Mouse (Mus musculus) limb, embryonic 12.5 days (tissue): Measurements from ENCODE around the gene Crisp3. TPM values are rescaled to one million over a fixed set of nuclear protein-coding genes. Genes with fewer than 3 reads are reported as not detected.
"Not testable (repeated sequence)": the region's sequence is repeated elsewhere in the genome, so short reads cannot be mapped to it uniquely, and the experiment has no call there.

Source experiments
- ATAC-seq: fragments of 200-750 bp; cut with Nextera tagmentation; 2 replicates; pipeline ENCODE4 v1.8.0; 2017; ENCODE audit warnings: low read depth, moderate TSS enrichment; ENCODE audit not compliant: insufficient number of reproducible peaks, insufficient read depth, low FRiP score, low TSS enrichment
- H3K27ac ChIP-seq: fragments of 300-500 bp; sonication (generic); 2 replicates; pipeline ENCODE4 v1.5.1; 2016; ENCODE audit warnings: mild to moderate bottlenecking, moderate library complexity
- H3K27me3 ChIP-seq: fragments of 300-500 bp; sonication (generic); 2 replicates; pipeline ENCODE4 v1.6.1; 2016; ENCODE audit warnings: mild to moderate bottlenecking, moderate library complexity
- H3K36me3 ChIP-seq: fragments of 300-500 bp; sonication (generic); 2 replicates; pipeline ENCODE4 v1.6.1; 2016; ENCODE audit warnings: mild to moderate bottlenecking, moderate library complexity
- H3K4me1 ChIP-seq: fragments of 300-500 bp; sonication (generic); replicated peaks from 2 replicates; pipeline ENCODE4 v1.6.1; 2016
- H3K4me2 ChIP-seq: fragments of 300-500 bp; sonication (generic); 2 replicates; pipeline ENCODE4 v1.6.1; 2016; ENCODE audit warnings: mild to moderate bottlenecking, moderate library complexity
- H3K4me3 ChIP-seq: fragments of 300-500 bp; sonication (generic); replicated peaks from 2 replicates; pipeline ENCODE4 v1.5.1; 2016; ENCODE audit warnings: mild to moderate bottlenecking
- H3K9ac ChIP-seq: fragments of 300-500 bp; sonication (generic); replicated peaks from 2 replicates; pipeline ENCODE4 v1.6.1; 2016; ENCODE audit warnings: mild to moderate bottlenecking, moderate library complexity
- H3K9me3 ChIP-seq: fragments of 300-500 bp; sonication (generic); 2 replicates; pipeline ENCODE4 v1.6.1; 2016; ENCODE audit warnings: mild to moderate bottlenecking, moderate library complexity
- WGBS: fragments of 180-500 bp; shearing (Covaris S2); methylation state at CpG from one replicate; pipeline ENCODE4 v1.1.7; 2016; 5-methylcytosine and 5-hydroxymethylcytosine counted together
- polyA plus RNA-seq: library from polyadenylated mRNA; unstranded; fragments of >200 nt; fragmentation: Nextera tagmentation; extraction: Ambion mirVana; gene quantifications from 2 replicates; pipeline ENCODE4 v1.2.1, GENCODE M21; 2016

Crisp3 gene
- polyA plus RNA-seq: not detected in 2 replicates

DNA sequence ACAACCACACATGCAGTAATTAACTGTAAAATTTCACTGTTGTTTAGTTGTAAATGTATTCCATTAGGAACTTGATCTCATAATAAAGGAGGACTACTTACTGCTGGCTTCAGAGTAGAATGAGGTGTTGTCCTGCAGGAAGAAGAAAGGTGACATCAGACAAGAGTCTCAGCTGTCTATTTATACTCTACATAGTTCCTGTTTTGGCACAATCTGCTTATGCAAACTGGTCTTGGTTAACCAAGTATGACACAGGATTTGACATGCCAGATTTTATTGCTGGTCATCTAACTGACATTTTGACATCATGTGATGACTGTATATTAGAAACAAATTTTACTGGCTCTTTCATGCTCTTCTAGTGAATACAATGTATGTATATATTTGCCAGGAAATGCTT lies at the start of gene Crisp3:
TSS of gene Crisp3 (minus strand) at position 154 of the 400 bp plus-strand sequence.
- ATAC-seq: no peak
- Histone ChIP-seq H3K4me1 (no peaks in the 10 kb centered on the region), H3K4me2 (no peak within 1 kb of the TSS), H3K9ac (no peak within 1 kb of the TSS), H3K4me3 (no peak within 1 kb of the TSS), H3K9me3 (no peaks in the 10 kb centered on the region), H3K36me3 (no peaks in the 10 kb centered on the region), H3K27ac (no peak within 1 kb of the TSS), H3K27me3 (no peaks in the 10 kb centered on the region)

DNA sequence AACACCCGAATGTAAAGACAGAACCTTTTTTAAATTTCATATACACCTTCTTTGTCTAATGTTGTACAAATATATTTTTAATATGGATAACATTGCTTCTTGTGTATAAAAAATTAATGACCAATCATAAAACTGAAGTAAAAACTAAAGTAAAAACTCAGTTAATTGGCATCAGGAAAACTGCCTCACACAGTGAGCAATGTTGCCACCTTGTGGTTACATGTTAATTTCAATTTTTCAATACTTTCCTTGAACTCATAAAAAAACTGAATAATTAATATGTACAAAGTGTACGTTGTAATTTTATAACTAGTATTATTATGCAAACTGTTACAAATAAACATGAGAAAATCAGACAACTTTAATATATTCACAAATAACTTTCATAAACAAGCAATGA lies 43.3 kb upstream of the Crisp3 start:
- no peaks in the 10 kb centered on the region for H3K4me1 ChIP-seq
- no peaks in the 10 kb centered on the region for H3K9me3 ChIP-seq
- ATAC-seq: no peak
- no peak overlapping the region for H3K4me2 ChIP-seq
- no peaks in the 10 kb centered on the region for H3K36me3 ChIP-seq
- WGBS: 71% methylated on average over 2 of the region's 2 CpGs
- no peak overlapping the region for H3K27ac ChIP-seq
- H3K4me3 ChIP-seq: no peak overlapping the region
- H3K27me3 ChIP-seq: no peaks in the 10 kb centered on the region
- no peak overlapping the region for H3K9ac ChIP-seq

DNA sequence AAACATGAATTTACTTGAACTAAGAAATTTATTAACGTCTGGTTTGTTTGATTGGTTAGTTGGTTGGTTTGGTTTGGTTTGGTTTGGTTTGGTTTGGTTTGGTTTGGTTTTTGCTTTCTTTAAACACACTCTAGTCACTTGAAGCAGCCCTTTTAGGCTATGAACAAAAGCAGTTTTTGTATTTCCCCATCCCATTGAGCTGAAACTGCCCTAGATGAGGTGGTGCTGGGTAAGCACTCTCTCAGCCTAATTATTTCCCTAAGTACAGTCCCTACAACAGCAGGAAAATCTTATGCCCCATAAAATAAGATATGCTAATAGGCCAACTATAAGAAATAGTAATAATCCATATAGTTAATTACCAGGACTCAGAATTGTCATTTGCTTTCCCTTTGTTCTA lies 33.4 kb upstream of the Crisp3 start:
- no peaks in the 10 kb centered on the region for H3K36me3 ChIP-seq
- H3K27me3 ChIP-seq: no peaks in the 10 kb centered on the region
- no peak overlapping the region for H3K4me3 ChIP-seq
- H3K4me2 ChIP-seq: no peak overlapping the region
- H3K9ac ChIP-seq: no peak overlapping the region
- 73% methylated on average over 1 of the region's 1 CpGs for WGBS
- no peak overlapping the region for H3K27ac ChIP-seq
- H3K4me1 ChIP-seq: no peaks in the 10 kb centered on the region
- no peak for ATAC-seq
- H3K9me3 ChIP-seq: no peaks in the 10 kb centered on the region

DNA sequence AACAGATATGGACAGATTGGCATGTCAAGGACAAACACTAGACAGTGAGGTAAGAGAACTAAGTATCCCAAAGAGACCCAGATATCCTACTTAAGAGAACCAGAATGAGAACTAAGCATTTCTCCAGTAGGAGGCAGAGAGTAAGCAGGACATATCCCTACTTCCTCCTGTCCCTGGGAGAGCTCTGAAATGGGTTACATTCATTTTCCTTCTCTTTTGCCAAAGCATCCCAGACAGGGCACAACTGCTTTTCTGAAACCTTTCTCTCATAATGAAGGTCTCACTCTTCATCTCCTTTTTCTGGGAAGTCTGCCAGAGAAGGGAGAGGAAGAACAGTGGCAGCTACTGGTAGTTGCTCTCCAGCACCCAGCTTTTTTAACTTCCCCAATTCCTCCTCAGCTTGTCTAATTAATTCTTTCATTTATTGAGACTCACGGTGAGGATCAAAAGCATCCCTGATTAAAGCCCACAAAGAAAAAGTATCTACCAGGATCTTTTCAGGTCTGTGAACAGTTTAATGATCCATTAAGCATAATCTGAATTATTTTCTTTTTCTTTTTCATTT lies 32.9 kb upstream of the Crisp3 start:
- Histone ChIP-seq H3K36me3 (no peaks in the 10 kb centered on the region), H3K4me1 (no peaks in the 10 kb centered on the region), H3K9me3 (no peaks in the 10 kb centered on the region), H3K4me2 (no peak overlapping the region), H3K27ac (no peak overlapping the region), H3K4me3 (no peak overlapping the region), H3K27me3 (no peaks in the 10 kb centered on the region), H3K9ac (no peak overlapping the region)
- ATAC-seq: no peak
- WGBS: 70% methylated on average over 1 of the region's 1 CpGs

DNA sequence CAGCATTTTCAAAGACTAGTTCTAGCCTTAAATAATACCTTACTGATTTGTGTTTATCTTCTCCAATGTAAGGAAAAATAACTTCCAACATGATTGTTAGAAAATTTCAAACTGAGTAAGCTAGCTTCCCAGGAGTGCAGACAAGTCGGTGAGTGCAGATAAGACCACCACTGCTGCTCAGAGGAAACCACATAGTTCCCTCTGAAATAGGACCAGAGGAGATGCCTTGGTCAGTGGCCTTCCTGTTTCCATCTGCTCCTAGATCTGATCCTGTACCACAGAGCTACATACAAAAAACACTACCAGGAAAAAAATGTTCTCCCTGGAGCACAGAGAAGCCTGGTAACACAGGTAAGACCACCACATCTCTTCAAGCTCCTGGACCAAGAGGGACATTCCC lies 10.4 kb upstream of the Crisp3 start:
- WGBS: 84% methylated on average over 1 of the region's 1 CpGs
- no peak for ATAC-seq

DNA sequence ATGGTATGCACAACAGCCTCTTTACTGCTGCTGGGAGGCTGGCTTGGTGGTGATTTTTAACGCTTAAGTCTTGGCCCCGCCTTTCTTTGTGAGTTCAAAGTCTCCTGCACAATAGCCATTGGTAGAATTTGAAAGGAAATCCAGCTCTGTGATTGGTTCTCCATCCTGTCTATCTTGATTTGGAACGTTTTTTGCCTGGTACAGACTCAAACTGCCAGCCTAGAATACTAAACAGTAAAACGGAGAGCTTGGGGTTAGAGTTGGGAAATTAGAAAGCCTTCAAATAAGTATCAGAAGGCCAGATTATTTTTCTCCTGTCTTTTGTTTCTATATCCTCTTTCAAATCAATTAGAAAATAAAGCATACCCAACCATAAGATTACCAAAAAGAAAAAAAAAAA lies 33.5 kb downstream of the Crisp3 start, which contains the start of gene Pgk2:
TSS of gene Pgk2 (minus strand) at position 101 of the 400 bp plus-strand sequence.
- Histone ChIP-seq H3K27me3 (no peaks in the 10 kb centered on the region), H3K9me3 (no peaks in the 10 kb centered on the region; the same call in 1 of the 2 replicates), H3K4me3 (no peak within 1 kb of the TSS), H3K4me2 (no peak within 1 kb of the TSS), H3K27ac (no peak within 1 kb of the TSS), H3K4me1 (no peaks in the 10 kb centered on the region), H3K9ac (no peak within 1 kb of the TSS), H3K36me3 (no peaks in the 10 kb centered on the region)
- WGBS: 69% methylated on average over 4 of the region's 4 CpGs
- ATAC-seq: no peak

More for the DNA sequence above, 10.4 kb upstream of the Crisp3 start:
- H3K27ac ChIP-seq: no peak overlapping the region
- no peaks in the 10 kb centered on the region for H3K36me3 ChIP-seq
- H3K4me3 ChIP-seq: no peak overlapping the region
- no peak overlapping the region for H3K4me2 ChIP-seq
- no peaks in the 10 kb centered on the region for H3K9me3 ChIP-seq
- H3K9ac ChIP-seq: no peak overlapping the region
- no peaks in the 10 kb centered on the region for H3K27me3 ChIP-seq
- H3K4me1 ChIP-seq: no peaks in the 10 kb centered on the region

DNA sequence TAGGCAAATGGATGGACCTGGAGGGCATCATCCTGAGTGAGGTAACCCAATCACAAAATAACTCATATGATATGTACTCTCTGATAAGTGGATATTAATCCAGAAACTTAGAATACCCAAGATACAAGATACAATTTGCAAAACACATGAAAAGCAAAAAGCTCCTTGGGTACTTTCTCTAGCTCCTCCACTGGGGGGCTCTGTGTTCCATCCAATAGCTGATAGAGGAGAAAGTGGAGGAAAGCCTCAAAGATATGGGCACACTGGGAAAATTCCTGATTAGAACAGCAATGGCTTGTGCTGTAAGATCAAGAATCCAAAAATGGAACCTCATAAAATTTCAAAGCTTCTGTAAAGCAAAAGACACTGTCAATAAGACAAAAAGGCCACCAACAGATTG lies 40.3 kb downstream of the Crisp3 start:
- ATAC-seq, H3K36me3 ChIP-seq, H3K4me2 ChIP-seq, H3K27ac ChIP-seq, H3K4me3 ChIP-seq, H3K4me1 ChIP-seq, H3K9me3 ChIP-seq, H3K9ac ChIP-seq, H3K27me3 ChIP-seq: not testable (repeated sequence)

DNA sequence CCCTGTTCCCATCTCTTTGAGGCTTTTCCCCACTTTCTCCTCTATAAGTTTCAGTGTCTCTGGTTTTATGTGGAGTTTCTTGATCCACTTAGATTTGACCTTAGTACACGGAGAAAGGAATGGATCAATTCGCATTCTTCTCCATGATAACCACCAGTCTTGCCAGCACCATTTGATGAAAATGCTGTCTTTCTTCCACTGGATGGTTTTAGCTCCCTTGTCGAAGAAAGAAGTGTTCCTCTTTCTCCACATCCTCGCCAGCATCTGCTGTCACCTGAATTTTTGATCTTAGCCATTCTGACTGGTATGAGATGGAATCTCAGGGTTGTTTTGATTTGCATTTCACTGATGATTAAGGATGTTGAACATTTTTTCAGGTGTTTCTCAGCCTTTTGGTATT lies 51.9 kb downstream of the Crisp3 start:
- not testable (repeated sequence) for H3K4me1 ChIP-seq, H3K27ac ChIP-seq, H3K9ac ChIP-seq, H3K27me3 ChIP-seq, H3K4me2 ChIP-seq, ATAC-seq, H3K4me3 ChIP-seq, H3K36me3 ChIP-seq, H3K9me3 ChIP-seq
- 88% methylated on average over 4 of the region's 4 CpGs for WGBS

Other genes starting within 250 kb of the Crisp3 start
- not detected in 2 replicates for gene AC192777.2, start 146.8 kb downstream of the Crisp3 start, polyA plus RNA-seq
- not detected in 2 replicates for gene Pgk2, start 33.6 kb downstream of the Crisp3 start, polyA plus RNA-seq
- not detected in 2 replicates for gene Crisp1, start 76.9 kb upstream of the Crisp3 start, polyA plus RNA-seq